Mouse (Mus musculus): ENCODE results near the gene Cdip1. TPM values are rescaled to one million over a fixed set of nuclear protein-coding genes. Genes with fewer than 3 reads are reported as not detected.

Gene Cdip1
- total and polyA plus RNA-seq, 3 experiments: 22.2 to 28.0 (median 22.3) TPM

DNA sequence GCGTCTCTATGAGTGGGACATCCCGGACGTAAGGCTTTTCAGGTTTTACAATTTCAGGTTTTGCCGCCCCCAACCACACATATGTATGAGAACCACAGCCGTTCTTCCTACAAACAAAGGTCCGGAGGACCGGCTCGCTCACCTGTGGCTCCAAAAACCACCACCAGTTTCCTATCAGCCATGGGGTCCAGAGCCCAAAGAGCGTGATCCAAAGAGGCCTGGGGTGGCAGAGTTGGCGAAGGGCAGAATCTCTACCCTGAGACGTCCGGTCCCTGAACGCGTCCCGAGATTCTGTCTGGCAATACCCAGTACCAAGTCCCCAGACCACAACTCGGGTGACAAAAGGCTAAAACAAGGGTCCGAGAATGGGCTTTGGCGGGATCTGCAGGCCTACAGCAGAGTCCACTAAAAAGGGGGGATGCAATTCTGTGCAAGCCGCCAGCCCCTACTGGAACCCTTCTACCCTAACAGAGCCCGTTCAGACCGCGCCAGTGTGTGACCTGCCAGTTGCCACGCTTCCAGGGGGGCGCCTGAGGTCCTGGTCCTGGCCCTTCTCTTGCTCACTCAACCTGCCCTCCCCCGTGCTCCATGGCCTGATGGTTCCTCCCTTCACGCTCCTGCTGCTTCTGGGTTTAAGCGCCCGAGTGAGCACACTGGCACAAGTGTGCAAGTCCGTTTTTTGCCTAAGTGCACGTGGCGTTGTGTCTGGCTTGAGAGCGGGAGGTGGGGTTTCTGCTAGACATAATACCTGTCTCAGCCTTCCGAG is 71.2 kb downstream of the Cdip1 start, which contains the start of gene Nmral1:
TSS of gene Nmral1 (minus strand) at position 604 of the 766 bp plus-strand sequence.
- Histone ChIP-seq H3K36me3 (replicated peaks in 1 of 2; ENCODE audit: control insufficient read depth in 1 of 2, insufficient read depth in 1 of 2, low read length in 1 of 2) (peaks cover 2 to 3% of the 10 kb centered on the region in 2 experiments), H3K4me3 (replicated peaks in 1 of 3; ENCODE audit: low read depth in 2 of 3, low read length in 2 of 3, poor library complexity in 1 of 3) (peak within 1 kb of the TSS in 2 of 3 experiments; percentile 21 to 54), H3K79me2 (replicated peaks; ENCODE audit: control insufficient read depth, extremely low read depth, insufficient read depth, poor library complexity, severe bottlenecking) (no peaks in the 10 kb centered on the region), H3K4me2 (ENCODE audit: insufficient read depth, low read depth, poor library complexity, severe bottlenecking) (peak within 1 kb of the TSS; percentile 24; the same call in 1 of the 2 replicates), H3K9ac (ENCODE audit: insufficient read depth, low read depth) (peak within 1 kb of the TSS; percentile 64), H3K9me3 (replicated peaks; ENCODE audit: low read length) (peaks cover 7% of the 10 kb centered on the region), H3K27me3 (replicated peaks) (no peaks in the 10 kb centered on the region), H3K4me1 (ENCODE audit: control insufficient read depth in 1 of 2, insufficient read depth in 2 of 2) (peaks cover 6 to 22% of the 10 kb centered on the region in 2 experiments), H3K27ac (ENCODE audit: insufficient read depth, low read depth) (peak within 1 kb of the TSS; percentile 17)
- DNase-seq (ENCODE audit: extremely low read depth): no peak
- TF ChIP-seq MXI1 (IDR thresholded peaks at IDR 0.05; ENCODE audit: low read depth, low read length) (peak; percentile 72), ZKSCAN1 (IDR thresholded peaks at IDR 0.05; ENCODE audit: borderline replicate concordance, low read depth, low read length) (no peak), JUND (conservative IDR thresholded peaks at IDR 0.05; ENCODE audit: low read depth, low read length) (no peak), SIN3A (IDR thresholded peaks at IDR 0.05; ENCODE audit: low read length) (no peak), NELFE (IDR thresholded peaks at IDR 0.05; ENCODE audit: low read depth, low read length) (peak; percentile 41; the same call in 1 of the 2 replicates), MYC (IDR thresholded peaks at IDR 0.05; ENCODE audit: low read depth, low read length) (peak; percentile 77; the same call in 1 of the 2 replicates), BHLHE40 (IDR thresholded peaks at IDR 0.05; ENCODE audit: low read depth, low read length) (peak; percentile 96), ETS1 (conservative IDR thresholded peaks at IDR 0.05; ENCODE audit: low read depth, low read length) (no peak), HCFC1 (IDR thresholded peaks at IDR 0.05; ENCODE audit: low read depth, low read length) (no peak), TBP (conservative IDR thresholded peaks at IDR 0.05; ENCODE audit: low read depth, low read length) (peak; percentile 34; the same call in 1 of the 2 replicates), PAX5 (IDR thresholded peaks at IDR 0.05; ENCODE audit: low read length) (no peak), ZNF384 (IDR thresholded peaks at IDR 0.05; ENCODE audit: low read depth, low read length) (no peak), ZMIZ1 (IDR thresholded peaks at IDR 0.05; ENCODE audit: low read depth, low read length) (no peak), CHD1 (IDR thresholded peaks at IDR 0.05; ENCODE audit: low read depth, low read length) (peak; percentile 97), UBTF (IDR thresholded peaks at IDR 0.05; ENCODE audit: low read depth, low read length) (no peak), E2F4 (IDR thresholded peaks at IDR 0.05; ENCODE audit: insufficient replicate concordance, low read depth, low read length) (0 out of 2 replicates have a peak, but pooled peaks have one; percentile 61), POLR2A (IDR thresholded peaks at IDR 0.05; ENCODE audit: low read depth, low read length) (peak; percentile 71; the same call in 1 of the 2 replicates), MAX (IDR thresholded peaks at IDR 0.05; ENCODE audit: low read length) (peak; percentile 74; the same call in 1 of the 2 replicates)
- dilution Hi-C loops (cut with MboI; ENCODE audit: extremely low pct_ligation_motif_present, extremely low pct_unique_long_range_greater_than_20kb, low sequenced_read_pairs) (no loop called here), in situ Hi-C loops (cut with MboI; ENCODE audit: low pct_ligation_motif_present, low pct_unique_long_range_greater_than_20kb, low sequenced_read_pairs) (no loop called here)

DNA sequence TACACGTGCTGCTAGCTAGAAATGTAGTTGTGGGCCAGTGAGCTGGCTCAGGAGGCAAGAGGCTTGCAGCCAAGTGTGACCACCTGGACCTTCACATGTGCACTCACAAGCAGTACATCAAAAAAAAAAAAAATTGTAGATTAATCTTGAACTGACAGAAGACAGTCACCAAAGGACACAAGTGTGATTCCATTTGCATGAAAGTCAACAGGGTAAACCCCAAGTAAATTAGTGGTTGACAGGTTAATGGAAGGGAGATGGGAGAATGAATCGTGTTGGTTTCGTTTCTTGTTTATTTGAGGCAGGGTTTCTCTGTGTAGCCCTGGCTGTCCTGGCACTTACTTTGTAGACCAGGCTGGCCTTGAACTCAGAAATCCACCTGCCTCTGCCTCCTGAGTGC is 72.2 kb downstream of the Cdip1 start:
- no peak for DNase-seq (ENCODE audit: extremely low read depth)
- no peak overlapping the region for H3K9ac ChIP-seq (ENCODE audit: insufficient read depth, low read depth)
- dilution Hi-C loops (cut with MboI; ENCODE audit: extremely low pct_ligation_motif_present, extremely low pct_unique_long_range_greater_than_20kb, low sequenced_read_pairs) (no loop called here), in situ Hi-C loops (cut with MboI; ENCODE audit: low pct_ligation_motif_present, low pct_unique_long_range_greater_than_20kb, low sequenced_read_pairs) (no loop called here)
- H3K27ac ChIP-seq (ENCODE audit: insufficient read depth, low read depth): no peak overlapping the region
- peaks cover 7 to 8% of the 10 kb centered on the region in 2 experiments for H3K36me3 ChIP-seq (replicated peaks in 1 of 2; ENCODE audit: control insufficient read depth in 1 of 2, insufficient read depth in 1 of 2, low read length in 1 of 2)
- peaks cover 7% of the 10 kb centered on the region for H3K9me3 ChIP-seq (replicated peaks; ENCODE audit: low read length)
- no peaks in the 10 kb centered on the region for H3K27me3 ChIP-seq (replicated peaks)
- no peak overlapping the region for H3K4me3 ChIP-seq (replicated peaks in 1 of 3; ENCODE audit: low read depth in 2 of 3, low read length in 2 of 3, poor library complexity in 1 of 3)
- TF ChIP-seq MXI1 (IDR thresholded peaks at IDR 0.05; ENCODE audit: low read depth, low read length) (0 out of 2 replicates have a peak, but pooled peaks have one; percentile 42), ZNF384 (IDR thresholded peaks at IDR 0.05; ENCODE audit: low read depth, low read length) (peak; percentile 47; the same call in 1 of the 2 replicates), EP300 (IDR thresholded peaks at IDR 0.05; ENCODE audit: low read length) (no peak)
- H3K79me2 ChIP-seq (replicated peaks; ENCODE audit: control insufficient read depth, extremely low read depth, insufficient read depth, poor library complexity, severe bottlenecking): no peaks in the 10 kb centered on the region
- H3K4me2 ChIP-seq (ENCODE audit: insufficient read depth, low read depth, poor library complexity, severe bottlenecking): no peak overlapping the region
- H3K4me1 ChIP-seq (ENCODE audit: control insufficient read depth in 1 of 2, insufficient read depth in 2 of 2): peaks cover 2 to 16% of the 10 kb centered on the region in 2 experiments

Measured in CH12.LX (cell line).